Mouse (Mus musculus) G1E (cell line): ENCODE measurements at regions not wholly inside any gene's neighbourhood (a gene's known extent, or its start where the extent isn't known, plus 50 kb on each side); places are given as distances from the start of the nearest gene placed in this dataset.

ENCODE experiments used
- CTCF ChIP-seq: IDR thresholded peaks from 2 replicates; pipeline ENCODE4 v1.5.1; 2012; ENCODE audit warnings: low read depth, low read length, inconsistent platforms, mixed read lengths
- GATA1 ChIP-seq: IDR thresholded peaks from 2 replicates; pipeline ENCODE4 v1.6.1; 2012; ENCODE audit warnings: borderline replicate concordance, low read length, inconsistent platforms, mixed read lengths
- GATA2 ChIP-seq: IDR thresholded peaks from 2 replicates; pipeline ENCODE4 v1.6.1; 2012; ENCODE audit warnings: low read depth, low read length, inconsistent platforms, borderline replicate concordance
- TAL1 ChIP-seq: conservative IDR thresholded peaks from 2 replicates; pipeline ENCODE4 v1.6.1; 2012; ENCODE audit warnings: low read depth, low read length, inconsistent platforms, mixed read lengths

GRCm38 (mm10) chr4:89554711-89555466 lies 124.3 kb upstream of the Dmrta1 start:
- TF ChIP-seq CTCF (no peak), TAL1 (no peak), GATA2 (no peak), GATA1 (no peak)
